Mouse (Mus musculus): Measurements from ENCODE around the gene Ccdc185.

Ccdc185 gene

DNA sequence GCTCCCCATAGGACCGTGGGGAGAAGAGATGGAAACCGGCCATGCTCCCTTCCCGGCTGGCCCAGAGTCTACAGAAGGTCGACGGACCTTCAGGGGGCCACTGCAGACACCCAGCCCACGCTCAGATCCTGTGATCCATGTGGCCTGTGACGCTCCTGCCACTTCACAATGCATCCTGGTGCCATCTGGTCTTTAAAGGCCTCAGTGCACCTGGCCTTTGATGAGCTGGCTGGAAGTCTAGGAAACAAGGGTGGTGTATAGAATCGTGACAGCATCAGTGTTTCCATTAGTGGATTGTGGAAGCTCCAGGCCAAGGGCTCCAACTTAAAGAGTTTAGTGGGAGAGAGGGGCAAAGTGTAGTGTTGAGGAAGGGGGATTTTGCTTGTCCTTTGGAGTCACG lies at the start of gene Ccdc185:
Ccdc185 (minus strand) TSS at position 101 of the 400 bp plus-strand sequence.
- no peak for DNase-seq (ENCODE audit: low read depth)

DNA sequence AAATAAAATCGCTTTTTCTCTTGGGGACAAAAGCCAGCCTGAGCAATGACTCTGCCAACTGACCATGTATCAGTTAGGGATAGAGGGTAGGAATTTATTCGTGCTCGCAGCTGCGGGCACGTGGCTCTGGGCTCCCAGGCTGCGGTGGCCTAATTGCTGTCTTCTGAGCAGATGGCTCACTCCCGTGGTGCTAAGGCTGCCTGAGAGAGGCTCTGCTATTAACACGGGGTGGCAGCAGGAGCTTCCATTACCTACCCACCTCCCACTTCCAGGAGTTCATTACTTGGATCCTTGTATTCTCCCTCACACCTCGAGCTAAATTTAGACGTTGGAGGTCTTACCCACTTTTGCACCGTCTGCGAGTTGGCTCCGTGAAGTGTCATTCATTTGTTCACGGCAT lies 48.1 kb upstream of the Ccdc185 start:
- no peak for DNase-seq (ENCODE audit: low read depth)

DNA sequence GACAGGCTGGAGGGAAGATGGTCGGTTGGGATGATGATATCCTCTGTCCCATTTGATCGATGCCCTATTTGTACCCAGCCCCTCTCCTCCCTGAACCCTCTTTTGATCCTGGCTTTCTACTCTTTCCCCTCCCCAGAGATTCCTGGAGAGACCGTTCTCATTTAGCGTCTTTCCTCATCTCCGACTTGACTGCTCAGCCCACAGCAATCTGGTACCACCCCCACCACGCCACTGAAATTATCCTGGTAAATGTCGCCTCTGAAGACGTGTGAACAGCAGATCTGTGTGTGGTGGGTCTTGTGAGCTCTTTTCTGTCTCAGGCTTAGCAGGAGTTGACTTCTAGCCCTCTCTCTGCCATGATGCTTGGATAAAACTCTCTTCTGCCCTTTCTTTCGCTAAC lies 45.6 kb upstream of the Ccdc185 start:
- DNase-seq (ENCODE audit: low read depth), result no peak

DNA sequence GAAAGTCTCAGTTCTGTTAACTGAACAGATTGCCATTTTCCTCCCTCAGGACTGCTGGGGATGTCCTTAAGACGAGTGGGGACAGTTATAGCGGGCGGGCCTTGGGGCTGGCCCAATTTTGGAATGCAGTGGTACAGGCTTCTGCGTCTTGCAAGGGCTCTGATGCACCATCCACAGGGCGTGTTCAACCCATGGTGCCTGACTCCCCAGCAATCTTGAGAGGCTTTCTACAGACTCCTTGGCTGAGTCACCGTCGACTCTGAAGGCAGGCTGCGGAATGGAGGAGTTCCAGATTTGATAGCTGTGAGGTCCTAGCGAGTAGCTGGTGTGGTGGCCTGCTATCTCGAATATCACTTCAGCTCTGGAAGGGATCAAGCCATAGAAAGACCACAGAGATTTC lies 45.2 kb upstream of the Ccdc185 start:
- no peak for DNase-seq (ENCODE audit: low read depth)

DNA sequence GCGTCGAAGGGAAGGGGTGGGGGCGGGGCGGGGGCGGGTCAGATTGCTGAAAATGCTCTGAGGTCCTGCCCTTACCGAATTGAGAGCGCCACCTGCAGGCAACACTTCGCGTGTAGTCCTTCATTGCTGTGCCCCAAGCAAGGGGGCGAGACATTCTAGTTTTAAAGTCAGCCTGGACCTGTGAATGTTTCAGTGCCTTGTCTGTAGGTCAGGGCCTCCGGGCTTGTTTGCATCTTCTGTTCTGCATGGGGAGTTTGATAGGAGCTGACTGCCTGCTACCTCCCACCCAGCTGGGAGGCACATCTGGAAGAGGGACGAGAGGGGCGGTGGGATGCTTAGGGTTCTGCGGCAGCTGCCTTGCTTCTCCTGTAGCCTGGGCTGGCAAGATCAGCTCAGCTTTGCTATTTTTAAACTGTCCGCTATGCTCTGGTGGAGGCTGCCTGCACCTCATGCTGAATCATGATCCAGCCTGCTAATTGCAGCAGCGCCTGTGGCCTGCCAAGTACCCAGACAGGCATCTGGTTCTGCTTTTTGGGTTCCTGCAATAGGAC lies 43.6 kb upstream of the Ccdc185 start:
- peak; percentile 46 for DNase-seq (ENCODE audit: low read depth)

DNA sequence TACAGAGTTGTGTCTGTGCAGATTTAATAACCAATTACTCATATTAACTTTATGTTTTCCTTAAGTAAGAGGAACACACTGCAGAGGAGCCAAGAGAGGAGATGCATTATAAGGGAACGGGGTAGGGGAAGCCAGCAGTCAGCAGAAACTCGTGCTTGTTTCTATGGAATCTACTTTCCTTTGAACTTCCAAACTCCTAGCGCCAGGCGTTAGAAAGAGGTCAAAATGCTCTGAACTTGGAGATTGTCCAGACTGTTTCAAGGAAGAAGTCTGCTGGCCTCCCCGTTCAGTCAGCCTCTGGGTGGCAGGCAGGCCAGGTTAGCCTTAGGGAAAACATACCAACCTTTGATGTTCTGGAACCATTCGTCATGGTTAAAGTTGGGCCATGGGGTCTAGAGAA lies 39.9 kb upstream of the Ccdc185 start:
- no peak for DNase-seq (ENCODE audit: low read depth)

DNA sequence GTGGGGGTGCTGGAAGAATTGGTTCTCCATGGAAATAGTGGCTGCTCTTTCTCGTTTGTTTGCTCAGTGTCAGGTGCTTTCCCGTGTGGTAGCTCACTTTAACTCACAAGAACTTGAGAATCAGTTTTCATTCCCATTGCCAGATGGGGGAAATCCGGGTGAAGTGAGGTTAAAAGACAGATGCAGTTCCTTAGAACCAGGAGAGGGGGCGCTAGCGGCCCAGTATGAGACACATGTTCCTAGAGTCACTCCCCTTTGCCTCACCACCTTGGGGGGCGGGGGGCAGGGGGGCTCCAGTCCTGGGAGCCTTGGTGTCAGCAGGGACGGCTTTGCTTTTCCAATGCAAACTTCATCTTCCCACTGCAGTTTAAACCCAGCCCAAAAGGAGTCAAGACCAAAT lies 38.0 kb upstream of the Ccdc185 start:
- no peak for DNase-seq (ENCODE audit: low read depth)

DNA sequence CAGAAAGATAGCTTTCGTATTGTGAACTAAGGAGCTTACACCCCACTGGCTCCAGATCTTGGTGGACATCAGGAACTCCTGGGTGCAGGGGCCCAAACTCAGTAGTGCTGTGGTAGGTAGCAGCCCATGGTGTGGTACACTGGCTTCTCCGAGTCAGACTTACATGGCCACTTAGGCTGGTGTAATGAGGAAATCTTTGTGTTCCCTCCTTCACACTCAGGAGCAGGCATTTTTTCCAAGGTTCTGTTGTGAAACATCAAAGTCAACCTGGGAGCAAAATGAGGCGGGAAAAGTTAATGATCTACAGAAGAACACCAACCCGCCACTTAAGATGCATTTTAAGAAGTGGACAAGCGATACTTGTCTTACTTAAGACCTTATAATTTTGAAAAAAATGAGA lies 36.5 kb upstream of the Ccdc185 start:
- no peak for DNase-seq (ENCODE audit: low read depth)

DNA sequence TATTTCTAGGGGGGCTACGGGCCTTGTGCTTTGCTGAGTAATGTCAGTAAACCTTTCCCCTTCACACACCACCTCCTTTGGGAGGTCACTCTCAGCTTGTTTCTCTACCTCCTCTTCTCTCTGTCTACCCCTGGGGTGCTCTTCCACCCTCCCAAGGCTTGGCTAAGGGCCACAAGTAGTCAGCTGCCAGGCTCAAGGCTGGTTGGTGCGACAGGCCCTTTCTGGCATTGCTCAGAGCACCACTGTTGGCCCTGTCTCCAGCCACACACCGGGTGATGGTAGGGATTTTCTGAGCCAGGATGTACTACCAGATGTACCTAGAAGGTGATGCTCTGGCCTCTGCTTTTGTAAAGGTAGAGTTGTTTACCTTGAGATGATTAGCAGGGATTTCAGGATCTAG lies 35.8 kb upstream of the Ccdc185 start:
- no peak for DNase-seq (ENCODE audit: low read depth)

DNA sequence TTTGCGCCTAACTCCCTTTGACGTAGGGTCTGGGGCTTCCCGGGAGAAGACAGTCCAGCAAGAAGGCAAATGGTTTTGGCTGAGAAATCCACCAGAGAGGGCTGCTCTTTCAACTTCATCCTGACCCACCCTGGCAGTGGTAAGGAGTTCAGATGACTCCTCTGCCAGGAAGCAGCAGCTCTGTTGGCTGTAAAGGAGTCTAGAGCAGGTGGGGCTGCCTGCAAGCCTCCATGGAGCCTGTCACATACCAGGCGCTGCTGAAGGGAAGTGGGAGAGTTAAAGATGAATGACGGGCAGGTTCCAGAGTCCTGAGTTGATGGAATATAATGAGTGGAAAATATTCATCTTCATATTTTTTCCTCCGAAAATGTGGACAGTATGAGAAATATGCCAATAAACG lies 34.8 kb upstream of the Ccdc185 start:
- DNase-seq (ENCODE audit: low read depth), result no peak

DNA sequence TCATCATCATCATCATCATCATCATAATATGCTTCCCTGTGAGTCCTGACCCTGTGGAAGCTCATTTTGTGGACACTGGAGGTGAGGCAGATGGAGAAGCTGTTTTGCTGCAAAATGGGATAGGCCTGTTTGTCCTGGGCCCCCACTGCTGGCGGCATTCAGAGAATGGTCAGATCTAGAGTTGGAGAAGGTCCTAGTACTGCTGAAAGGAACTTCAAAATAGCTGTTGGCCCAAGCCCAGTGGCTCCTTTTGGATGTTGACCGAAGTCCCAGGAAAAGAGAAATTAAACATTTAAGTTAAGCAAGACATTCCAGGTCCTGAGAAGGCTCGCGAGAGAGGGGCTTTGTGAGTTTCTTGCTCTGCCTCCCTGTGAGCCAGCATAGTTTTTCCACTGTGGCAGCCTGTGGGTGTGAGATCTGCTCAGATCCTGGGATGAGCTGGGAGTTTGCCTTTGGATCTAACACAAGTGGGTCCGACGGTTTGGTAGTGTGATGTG lies 30.1 kb upstream of the Ccdc185 start:
- no peak for DNase-seq (ENCODE audit: low read depth)

DNA sequence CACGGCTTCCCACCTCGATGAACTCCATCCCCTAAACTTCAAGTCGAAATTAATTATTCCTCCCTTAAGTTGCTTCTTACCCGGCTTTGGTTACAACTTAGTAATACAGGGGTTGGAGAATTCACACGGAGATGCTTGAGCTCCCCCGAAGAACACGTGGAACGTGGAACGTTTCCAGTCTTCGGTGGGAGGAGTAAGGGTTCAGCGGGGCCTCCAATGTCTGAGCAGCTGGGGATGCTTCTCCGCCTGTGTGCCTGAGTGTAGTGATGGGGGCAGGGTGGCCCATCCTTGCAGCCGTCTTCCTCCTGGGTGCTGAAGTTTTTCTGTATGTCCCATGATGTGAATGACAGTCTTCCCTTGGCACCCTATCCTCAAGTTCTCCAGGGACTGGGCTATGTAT lies 29.2 kb upstream of the Ccdc185 start:
- no peak for DNase-seq (ENCODE audit: low read depth)

DNA sequence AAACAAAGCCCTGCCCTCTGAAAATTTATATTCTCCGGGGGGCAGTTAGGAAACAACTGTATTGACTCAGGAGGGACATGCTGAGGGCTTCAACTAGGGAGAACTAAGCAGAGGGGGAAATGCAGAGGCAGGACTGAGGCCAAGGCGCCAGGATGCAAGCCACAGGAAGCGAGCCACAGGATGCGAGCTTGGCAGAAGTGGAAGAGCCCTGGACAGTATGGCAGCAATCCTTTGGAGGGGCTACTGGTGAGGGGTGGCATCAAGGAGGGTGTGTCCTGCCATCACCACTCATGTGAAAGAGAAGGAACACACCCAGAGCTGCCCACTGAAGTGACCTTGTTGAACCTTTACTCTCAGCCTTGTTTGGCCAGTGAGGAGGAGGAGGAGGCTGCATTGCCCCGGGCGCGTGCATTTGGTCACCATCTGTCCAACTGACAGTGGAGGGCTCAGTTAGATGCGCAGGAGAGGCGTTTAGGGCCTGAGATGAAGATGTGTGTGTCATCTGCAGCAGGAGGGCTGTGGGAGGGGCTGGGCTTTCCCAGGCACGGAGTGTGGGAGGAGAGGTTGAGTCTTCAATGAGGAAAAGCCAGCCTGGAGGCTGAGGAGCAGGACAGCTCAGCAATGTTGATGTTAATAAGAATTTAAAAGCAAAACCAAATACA lies 27.9 kb upstream of the Ccdc185 start:
- DNase-seq (ENCODE audit: low read depth), result no peak

DNA sequence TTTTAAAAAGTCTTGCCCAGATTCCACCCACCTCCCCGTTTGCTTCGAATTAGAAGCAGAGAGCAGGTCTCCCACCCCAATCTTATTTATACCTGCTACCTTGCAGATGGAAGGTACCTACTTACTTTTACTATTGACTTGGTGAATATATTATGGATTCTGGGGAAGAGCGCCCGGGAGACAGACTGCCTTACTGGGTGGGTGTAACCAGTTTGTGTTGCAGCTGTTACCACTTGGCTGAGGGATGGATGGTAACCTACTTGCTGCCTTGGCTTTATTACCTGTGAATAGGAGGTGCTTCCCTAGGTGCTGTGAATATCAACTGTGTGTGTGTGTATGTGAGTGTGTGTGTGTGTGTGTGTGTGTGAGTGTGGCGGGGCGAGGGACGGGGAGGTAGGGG lies 26.6 kb upstream of the Ccdc185 start:
- DNase-seq (ENCODE audit: low read depth), result no peak

DNA sequence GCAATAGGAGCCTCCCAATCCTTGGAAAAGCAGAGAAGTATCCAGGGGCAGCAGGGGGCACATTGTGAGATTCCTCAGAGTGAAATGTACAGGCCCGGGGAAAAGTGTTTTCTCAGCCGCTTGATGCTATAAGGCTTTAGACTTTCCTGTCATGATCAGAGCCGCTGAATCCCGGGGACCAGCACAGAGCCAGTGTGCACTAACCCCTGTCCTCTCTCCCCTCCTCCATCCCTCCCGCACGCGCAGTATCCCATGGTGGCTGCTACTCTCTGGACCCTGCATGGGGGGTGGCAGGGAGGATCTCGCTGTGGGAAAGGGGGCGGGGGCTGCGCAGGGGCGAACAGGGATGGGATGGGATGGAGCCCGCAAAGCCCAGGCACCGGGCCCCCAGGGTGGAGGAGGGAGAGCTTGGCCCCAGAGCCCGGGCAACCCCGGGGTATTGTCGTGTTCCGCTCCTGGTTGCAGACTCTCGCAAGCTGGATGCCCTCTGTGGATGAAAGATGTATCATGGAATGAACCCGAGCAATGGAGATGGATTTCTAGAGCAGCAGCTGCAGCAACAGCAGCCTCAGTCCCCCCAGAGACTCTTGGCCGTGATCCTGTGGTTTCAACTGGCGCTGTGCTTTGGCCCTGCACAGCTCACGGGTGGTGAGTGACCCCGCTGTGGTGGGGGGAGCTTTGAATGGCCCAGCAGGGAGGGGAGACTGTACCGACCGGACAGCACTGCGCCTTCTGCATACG lies 15.7 kb upstream of the Ccdc185 start:
- peak; percentile 7 for DNase-seq (ENCODE audit: low read depth)

DNA sequence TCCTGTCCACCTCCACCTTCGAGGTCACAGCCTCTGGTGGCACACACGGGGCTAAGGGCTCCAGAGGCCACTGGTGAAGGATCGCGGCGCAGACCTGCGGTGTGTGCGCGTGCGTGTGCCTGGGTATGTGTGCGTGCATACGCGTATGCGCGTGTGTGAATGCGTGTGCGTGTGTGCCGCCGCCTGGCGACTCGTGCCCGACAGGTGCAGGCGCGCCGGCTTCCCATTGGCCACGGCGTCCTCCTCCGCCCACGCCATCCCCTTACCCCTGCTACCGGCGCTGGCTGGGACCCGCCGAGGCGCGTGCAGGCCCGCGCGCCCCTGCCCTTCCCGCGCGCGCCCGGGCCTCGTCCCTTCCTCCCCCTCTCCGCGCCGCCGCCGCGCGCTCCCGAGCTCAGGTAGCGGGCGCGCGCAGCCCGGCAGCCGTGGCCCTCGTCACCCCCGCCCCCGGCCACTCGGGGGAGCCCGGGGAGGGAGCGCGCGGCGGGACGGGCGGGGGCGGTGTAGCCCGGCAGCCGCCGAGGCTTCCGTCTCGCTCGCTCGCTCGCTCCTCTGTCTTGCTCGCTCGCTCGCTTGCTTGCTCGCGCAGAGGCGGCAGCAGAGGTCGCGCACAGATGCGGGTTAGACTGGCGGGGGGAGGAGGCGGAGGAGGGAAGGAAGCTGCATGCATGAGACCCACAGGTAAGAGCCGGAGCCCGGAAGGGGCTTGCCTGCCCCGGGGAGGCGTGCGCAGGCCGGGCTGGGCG lies 14.9 kb upstream of the Ccdc185 start, which contains the start of gene Susd4:
Susd4 (plus strand) TSS at position 145 of the 746 bp plus-strand sequence.
- peak; percentile 66 for DNase-seq (ENCODE audit: low read depth)

DNA sequence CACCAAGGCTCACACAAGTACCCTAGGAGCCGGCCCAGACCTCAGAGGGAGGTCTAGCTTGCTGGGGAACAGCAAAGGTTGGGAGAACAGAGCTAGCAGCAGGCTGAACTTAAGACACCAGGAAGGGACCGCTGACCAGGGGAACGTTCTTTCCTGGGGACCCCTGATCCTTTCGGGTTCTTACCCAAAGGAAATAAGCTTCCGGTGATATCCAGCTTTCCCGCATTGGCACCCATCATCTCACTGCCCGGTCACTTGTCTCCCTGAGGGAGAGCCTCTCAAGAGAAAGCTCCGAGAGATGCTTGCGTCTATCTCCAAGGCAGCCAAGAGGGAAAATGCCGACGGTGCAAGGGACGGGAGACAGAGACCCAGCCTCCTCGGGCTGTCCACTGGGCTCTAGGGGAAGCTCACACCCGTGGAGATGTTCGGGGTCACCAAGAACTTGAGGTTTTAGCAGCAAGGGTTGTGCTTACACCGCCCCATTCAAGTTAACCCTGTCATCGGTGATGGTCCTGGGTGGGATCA lies 14.3 kb upstream of the Ccdc185 start:
- DNase-seq (ENCODE audit: low read depth), result peak; percentile 3

DNA sequence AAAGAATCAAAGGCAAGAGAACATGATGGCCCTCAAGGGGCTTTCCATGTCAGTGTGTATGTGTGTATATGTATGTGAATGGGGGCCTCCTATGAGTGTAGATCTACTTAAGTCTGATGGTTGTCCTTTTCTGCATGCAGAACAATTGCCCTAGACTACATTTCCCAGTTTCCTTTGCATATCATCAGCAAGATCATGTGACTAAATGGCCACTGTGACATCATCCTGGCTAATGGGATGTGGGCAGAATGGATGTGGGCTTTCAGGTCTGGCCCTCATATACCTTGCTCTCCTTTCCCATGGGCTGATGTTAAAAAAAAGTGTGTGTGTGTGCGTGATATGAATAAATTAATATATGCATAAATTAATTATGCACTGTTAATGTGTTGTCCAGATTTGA lies 9.8 kb upstream of the Ccdc185 start:
- DNase-seq (ENCODE audit: low read depth), result no peak

DNA sequence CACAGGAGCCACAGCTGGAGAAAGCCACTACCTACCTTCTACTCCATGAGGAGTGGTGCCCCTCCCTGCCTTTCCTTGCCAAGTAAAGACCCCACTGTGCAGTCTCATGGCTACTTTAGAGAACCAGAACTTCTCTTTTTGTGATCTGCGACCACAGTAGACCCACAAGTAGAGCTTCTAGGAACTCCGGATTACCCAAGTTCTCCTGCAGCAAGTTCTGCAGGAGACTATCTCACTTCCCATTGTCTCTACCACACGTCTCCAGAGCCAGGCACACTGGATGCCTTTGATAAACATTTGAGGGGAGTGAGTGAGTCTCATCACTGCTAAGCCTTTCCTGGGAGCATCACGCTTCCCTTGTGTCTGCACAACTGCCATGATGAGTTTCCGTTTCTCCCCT lies 5.9 kb upstream of the Ccdc185 start:
- DNase-seq (ENCODE audit: low read depth), result no peak

DNA sequence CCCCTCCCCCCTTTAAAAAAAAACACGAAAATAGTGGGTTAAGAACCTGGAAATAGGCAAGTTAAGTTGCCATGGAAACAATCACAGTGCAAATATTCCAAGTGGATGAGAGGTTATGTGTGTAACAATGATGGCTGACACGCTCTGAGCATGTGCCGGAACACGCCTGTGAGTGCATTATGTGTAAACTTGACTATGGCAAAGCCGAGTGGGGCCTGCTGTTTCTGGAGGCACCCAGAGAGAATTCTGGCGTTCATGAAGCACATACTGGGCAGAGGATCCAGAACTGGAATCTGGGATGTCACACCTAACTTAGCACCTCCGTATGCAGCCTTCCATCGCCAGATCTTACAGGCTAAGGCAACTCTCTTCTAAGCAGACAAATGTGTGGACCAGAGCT lies 4.7 kb upstream of the Ccdc185 start:
- no peak for DNase-seq (ENCODE audit: low read depth)

DNA sequence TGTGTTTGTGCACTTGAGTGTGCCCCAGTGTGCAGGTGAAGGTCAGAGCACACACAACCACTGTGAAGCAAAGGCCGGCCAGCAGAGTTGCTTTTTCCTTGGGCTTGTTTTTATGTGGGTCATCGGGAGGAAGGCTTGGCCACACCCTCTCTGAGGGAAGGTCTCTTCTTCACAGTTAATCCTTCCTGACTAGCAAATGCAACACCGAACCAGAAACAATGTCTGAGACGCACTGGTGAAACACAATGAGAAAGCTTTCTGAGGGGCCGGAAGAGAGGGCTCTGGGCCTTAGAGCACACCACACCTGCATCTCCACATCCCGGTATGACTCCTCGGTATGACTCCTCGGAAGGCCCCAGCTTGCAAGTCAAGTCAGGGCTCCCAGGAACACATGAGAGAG lies 2.3 kb upstream of the Ccdc185 start:
- DNase-seq (ENCODE audit: low read depth), result no peak

DNA sequence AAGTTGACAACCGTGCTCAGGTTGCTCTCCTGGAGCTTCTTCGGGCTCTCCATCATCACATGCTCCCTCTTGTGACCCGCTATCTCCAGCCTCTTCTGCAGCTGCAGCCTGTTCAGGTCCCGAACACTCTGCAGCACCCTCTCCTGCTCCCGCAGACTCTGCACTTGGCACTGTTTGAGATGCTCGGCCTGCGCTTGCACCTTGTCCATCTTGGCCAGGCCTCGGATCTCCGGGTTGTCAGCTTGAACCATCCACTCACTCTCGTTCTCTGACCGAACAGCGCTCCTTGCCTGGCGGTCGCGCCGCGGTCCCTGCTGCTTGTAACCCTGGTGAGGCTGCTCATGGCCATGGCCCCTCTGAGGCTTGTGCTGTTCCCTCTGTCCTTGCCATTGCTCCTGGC lies 1.1 kb downstream of the Ccdc185 start:
- DNase-seq (ENCODE audit: low read depth), result no peak
